Mouse (Mus musculus) frontal cortex, postnatal 14 days (tissue): ENCODE data around the gene Olfr763.
"Not testable (repeated sequence)": the region's sequence is repeated elsewhere in the genome, so short reads cannot be mapped to it uniquely, and the experiment has no call there.

ENCODE experiments used
- DNase-seq, 2 experiments: peaks; one replicate each; pipeline ENCODE4 v3.0.0; 2022; ENCODE audit warnings: low spot score in 2 of 2

Gene Olfr763

DNA sequence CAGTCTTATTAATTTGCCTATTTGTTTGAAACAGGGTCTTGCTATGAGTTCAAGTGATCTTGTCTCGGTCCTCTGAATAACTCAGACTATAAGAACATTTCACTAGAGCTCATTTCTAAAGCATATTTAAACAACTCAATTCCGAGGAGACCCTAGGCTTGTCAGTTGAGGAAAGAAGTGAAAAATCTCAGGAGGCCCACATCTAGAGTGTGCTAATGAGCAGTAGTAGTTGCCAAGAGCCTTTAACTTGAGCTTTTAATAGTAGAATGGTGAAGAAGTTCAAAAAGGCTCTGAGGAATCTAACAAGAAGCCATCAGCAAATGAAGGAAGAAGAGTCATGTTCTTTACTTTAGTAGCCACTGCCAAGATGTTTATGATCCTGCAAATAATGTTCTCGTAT, 29.2 kb downstream of the Olfr763 start, which contains the start of gene Olfr764-ps1:
Gene Olfr764-ps1, minus strand, starts transcription at position 101 of the 400 bp plus-strand sequence.
- no peak for DNase-seq

DNA sequence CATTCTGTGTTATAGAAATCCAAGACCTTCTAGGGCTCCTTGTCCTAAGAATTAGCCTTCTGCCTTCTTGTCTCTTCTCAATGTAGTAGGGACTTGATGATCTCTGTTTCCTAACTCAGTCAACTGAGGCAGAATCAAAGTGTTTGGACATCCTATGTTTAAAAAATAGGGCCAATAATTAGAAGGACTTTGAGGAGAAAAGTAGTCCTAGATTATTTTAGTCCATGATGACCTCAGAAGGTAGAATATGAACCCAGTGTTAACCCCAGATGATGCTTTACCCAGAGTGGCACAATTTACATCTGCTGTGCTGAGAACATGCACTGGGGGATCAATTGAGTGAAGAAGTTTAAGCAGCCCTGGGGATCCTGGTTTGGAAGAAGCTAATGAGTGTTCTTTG, 39.3 kb downstream of the Olfr763 start, which contains the start of gene Olfr765:
Gene Olfr765, minus strand, starts transcription at position 101 of the 400 bp plus-strand sequence.
- not testable (repeated sequence) for DNase-seq
